Mouse (Mus musculus) lung, postnatal 36 days (tissue): ENCODE measurements at regions not wholly inside any gene's neighbourhood (a gene's known extent, or its start where the extent isn't known, plus 50 kb on each side); places are given as distances from the start of the nearest gene placed in this dataset.
"Not testable (repeated sequence)": the region's sequence is repeated elsewhere in the genome, so short reads cannot be mapped to it uniquely, and the experiment has no call there.

ENCODE experiments used
- DNase-seq: peaks from one replicate; pipeline ENCODE4 v3.0.0; 2022; ENCODE audit warnings: mixed read lengths

DNA sequence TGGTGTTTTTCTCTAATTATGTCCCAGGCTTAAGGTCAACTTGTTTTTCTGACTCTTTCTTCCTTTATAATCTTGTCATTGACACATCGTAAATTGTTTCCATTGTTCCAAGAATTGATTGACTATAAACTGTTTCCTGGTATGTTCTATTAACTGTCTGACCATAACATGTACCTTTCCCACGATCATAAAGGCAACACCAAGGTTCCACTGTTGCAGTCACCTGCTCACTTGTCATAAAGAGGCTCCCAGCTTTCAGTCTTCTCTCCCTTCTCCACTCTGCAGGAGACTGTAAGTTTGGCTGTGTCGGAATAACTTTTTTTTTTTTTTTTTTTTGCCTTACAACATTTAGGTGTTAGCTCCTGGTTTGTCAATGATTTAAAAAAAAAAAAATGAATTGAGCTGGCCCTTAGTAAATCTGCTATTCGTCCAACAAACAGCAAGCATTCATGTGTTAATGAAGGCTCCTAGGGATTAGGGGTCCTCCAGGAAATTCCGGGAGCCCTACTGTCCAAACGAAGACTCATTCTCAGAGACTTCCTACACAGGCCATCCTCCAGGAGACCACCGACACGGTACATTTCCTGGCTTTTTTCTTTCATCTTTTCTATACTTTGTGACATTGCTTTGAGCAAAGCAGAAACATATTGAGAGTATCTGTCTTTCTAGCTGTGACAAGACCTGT, 122.2 kb upstream of the Trim24 start:
- no peak for DNase-seq

DNA sequence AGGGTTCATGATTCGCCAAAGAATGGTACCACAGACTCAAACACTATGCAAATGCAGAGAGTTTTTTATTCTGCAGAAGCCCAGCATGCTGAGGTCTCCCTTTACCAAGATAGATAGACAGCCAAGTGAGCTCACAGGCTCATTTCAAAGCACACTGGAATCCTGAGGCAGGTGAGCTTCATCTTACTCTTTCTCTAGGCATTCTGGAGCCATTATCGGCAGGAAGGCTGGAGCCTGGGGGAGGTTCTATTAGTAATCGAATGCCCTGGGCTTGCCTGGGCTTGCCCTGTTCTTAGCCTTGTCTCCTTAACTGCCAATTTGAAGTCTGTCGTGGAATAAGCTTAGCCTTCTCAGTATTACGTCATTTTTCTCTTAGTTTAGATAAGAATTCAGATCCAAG, 121.6 kb upstream of the Trim24 start:
- no peak for DNase-seq

GRCm38 (mm10) chr6:37750271-37750670, 120.3 kb upstream of the Trim24 start:
- no peak for DNase-seq

GRCm38 (mm10) chr6:37751701-37752100, 118.9 kb upstream of the Trim24 start:
- no peak for DNase-seq

DNA sequence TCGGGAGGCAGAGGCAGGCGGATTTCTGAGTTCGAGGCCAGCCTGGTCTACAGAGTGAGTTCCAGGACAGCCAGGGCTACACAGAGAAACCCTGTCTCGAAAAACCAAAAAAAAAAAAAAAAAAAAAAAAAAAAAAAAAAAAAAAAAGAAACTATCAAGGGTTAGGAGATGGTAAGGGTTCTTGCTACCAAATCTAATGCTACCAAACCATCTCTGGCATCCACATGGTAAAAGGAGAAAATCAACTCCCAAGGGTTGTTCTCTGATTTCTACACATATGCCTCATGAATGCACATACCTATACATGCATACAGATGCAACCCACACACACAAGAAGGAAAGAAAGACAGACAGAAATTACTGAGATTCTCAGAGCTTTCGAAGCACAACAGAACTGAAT, 109.6 kb upstream of the Trim24 start:
- DNase-seq: not testable (repeated sequence)

DNA sequence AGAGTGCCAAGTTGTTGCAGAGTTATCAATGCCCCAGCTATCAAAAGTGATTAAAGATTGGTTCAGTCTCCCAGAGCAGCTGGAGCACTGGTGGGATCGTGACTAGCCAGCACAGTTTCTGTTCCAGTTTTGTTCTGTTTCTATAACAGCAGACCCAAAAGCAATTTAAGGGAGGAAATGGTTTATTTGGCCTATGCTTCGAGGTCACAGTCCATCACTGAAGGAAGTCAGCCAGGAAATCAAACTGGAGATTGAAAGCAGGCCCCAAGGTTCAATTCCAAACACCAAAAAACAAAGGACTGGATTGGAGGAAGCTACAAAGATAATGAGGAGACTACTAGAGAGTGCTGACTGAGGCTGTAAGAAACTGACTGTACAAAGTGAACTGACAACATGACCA, 107.6 kb upstream of the Trim24 start:
- DNase-seq: no peak

DNA sequence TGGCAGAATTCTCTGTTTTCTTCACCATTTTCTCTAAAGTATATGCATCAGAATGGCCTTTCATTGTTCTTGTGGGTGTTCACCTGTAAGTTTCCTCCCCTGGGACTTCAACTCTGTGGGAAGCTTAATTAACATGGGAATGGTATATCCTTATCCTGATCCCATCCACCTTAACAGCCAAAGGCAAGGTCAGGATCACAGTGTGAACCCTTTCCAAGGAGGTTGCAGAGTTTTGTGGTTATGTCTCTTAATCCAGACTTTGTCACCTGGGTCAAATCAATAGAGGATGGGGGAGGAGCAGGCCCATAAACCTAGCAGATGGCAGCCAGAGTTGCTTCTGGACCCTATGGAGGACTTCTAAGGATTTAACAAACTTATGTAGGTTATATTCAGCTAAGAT, 102.9 kb upstream of the Trim24 start:
- no peak for DNase-seq

DNA sequence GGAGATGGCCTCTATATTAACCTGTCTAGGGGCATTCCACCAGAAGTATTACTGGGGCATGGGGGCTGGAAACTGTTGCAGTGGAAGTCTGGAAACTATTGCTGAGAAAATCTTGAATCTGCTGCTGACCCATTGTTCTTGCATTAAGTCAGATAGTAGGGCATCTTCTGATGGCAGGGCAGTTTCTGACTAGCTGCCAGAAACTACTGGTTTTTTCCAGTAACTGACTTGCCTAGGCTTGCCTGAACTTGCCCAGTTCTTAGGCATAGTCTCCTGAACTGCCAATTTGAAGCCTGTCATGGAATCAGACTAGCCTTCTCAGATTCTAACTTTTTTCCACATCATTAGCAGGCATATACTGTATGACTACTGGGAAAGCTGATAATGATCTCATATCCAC, 97.3 kb upstream of the Trim24 start:
- no peak for DNase-seq

GRCm38 (mm10) chr6:37775151-37775550, 95.5 kb upstream of the Trim24 start:
- no peak for DNase-seq

GRCm38 (mm10) chr6:37779893-37780292, 90.7 kb upstream of the Trim24 start:
- no peak for DNase-seq

DNA sequence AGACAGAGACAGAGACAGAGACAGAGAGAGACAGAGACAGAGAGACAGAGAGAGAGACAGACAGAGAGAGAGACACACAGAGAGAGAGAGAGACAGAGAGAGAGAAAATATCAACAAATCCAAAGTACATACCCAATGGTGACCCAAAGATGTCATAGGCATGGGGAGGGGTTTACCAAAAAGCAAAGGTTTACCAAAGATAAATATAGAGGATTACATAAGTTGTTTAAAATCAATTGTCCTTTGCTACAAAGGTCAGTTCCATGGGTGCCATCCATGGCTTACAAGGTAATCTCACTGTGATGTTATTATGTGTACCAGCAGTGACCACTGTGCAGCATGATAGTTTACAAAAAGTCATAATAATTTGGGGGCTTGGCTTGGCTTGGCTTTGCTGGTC, 88.7 kb upstream of the Trim24 start:
- no peak for DNase-seq

DNA sequence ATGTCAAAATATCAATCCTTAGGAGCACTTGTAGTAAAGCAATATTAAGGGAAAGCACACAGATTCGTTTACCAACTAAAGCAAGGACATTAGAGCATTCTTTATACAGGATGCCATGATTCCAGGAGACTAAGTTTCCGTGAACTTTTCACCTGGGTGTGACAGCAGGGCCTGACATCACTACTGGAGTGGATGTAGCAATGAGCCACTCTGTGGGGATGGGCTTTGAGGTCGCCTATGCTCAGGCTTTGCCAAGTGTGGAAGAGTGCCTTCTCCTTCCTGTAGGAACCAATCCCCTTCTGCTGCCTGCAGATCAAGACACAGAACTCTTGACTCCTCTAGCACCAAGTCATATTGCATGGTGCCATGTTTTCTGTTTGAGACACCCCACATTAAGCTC, 85.3 kb upstream of the Trim24 start:
- DNase-seq: not testable (repeated sequence)

GRCm38 (mm10) chr6:37785741-37786140, 84.9 kb upstream of the Trim24 start:
- peak; percentile 26 for DNase-seq

DNA sequence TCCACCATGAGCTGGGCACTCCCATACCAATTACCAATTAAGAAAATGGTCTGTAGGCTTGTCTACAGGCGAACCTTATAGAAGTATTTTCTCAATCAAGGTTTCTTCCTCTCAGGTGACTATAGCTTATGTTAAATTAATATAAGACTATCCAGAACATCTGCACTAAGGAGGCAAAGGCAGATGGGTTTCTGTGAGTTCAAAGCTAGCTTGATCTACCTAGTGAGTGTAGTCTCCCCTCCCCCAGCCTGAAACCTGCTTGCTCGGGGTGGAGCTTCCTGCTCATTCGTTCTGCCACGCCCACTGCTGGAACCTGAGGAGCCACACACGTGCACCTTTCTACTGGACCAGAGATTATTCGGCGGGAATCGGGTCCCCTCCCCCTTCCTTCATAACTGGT, 82.8 kb upstream of the Trim24 start:
- not testable (repeated sequence) for DNase-seq

DNA sequence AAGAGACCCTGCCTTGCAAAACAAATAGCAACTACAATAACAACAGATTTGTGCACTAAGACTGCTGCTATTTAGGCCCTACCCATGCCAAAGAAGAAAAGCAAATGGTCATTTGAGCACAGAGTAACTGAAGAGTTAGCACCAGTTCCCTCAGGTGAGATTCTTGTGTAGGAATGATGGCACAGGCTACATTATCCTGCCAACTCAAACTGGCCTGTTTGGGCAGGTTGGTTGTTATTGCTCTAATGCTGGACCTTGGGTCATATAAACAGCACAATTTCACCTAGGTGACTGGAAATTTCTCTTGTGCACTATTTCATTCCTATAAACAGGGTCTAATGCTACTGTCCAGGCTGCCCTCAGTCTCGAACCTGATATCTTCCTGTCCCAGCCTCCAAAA, 79.7 kb upstream of the Trim24 start:
- no peak for DNase-seq

- DNase-seq: no peak
These were observed 76.4 kb upstream of the Trim24 start for GRCm38 (mm10) chr6:37794211-37794610.

DNA sequence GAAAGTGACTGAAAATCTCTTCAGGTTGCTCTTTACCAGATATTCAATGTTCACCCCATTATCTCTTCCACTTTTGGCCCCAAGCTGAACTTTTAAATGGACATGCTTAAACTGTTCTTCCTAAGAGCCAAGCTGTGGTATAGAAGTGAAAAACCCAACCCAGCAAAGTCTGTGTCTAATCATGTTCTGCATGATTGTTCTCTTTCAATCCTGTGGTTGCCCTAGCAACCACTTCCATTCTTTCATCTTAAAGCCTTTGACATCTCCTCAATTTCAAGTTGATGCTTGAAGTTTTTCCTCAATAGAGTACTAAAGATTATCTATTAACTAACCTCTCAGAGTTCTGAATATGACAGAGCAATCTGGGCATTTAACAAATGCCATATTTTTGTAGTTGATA, 75.6 kb upstream of the Trim24 start:
- DNase-seq: no peak

GRCm38 (mm10) chr6:37803231-37803630, 67.4 kb upstream of the Trim24 start:
- no peak for DNase-seq

DNA sequence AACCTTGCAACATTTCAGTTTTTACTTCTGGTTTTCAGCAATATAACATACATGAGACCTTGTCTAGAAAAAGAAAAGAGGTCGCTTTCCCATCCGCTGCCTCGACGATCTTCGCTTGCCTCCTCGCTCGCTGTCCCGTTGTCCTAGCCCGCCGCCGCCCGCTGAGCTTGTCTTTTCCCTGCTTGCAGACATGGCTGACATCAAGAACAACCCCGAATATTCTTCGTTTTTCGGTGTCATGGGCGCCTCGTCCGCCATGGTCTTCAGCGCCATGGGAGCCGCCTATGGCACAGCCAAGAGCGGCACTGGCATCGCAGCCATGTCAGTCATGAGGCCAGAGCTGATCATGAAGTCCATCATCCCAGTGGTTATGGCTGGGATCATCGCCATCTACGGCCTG, 64.7 kb upstream of the Trim24 start:
- DNase-seq: not testable (repeated sequence)

- not testable (repeated sequence) for DNase-seq
These were observed 64.0 kb upstream of the Trim24 start for GRCm38 (mm10) chr6:37806529-37807191.

DNA sequence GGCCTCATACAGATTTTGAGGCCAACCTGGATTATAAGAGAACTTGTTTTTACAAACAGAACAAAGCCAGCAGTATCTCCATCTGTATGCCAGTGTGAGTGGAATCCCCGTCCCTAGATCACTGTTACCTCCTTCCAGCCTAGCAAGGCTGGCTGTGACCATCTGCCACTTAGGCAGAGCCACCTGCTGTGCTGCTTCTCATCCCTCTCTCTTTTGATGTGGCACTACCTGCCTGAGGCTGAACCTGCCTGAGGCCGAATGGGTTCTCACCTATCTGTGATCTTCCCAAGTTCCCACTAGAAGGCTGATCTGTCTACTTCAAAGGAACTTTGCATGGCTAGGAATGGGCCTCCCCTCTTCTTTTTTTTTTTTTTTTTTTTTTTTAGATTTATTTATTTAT, 55.4 kb upstream of the Trim24 start:
- not testable (repeated sequence) for DNase-seq
